In genomic region chr16:18396201-18396600, GRCm38 (mm10) we compare ENCODE assay signal across 9 mouse cellular contexts. TPM values are rescaled to one million over a fixed set of nuclear protein-coding genes. Genes with fewer than 3 reads are reported as not detected.
DNase-seq lines count a peak whose midpoint lies in the region; ATAC-seq lines count a peak whose summit lies in the region.
"Had no signal": no experiment of that assay in that cellular context is flagged by ENCODE, and none has a peak within 500 bp of the region (broad histone marks: within the 10 kb centered on the region; RNA-seq: fewer than 3 reads in every experiment).

No protein-coding gene starts in this region.

- intact Hi-C loops in left cerebral cortex, postnatal 4 days (cut with DNase I) = loop anchor here (5.0 kb wide), 1 partner anchor 44 kb away; no protein-coding TSS in a partner anchor

- H3K4me2 ChIP-seq in heart, embryonic 13.5 days = peak overlapping the region; percentile 90

- peak; percentile 79 for DNase-seq in left cerebral cortex, postnatal 4 days
- no peak for DNase-seq in left cerebral cortex, adult 18-20 months (ENCODE audit: low spot score in 2 of 2)
- DNase-seq in cerebellum, postnatal 10 days = peak; percentile 85 to 89
- DNase-seq in kidney, postnatal 36 days = peak; percentile 72 to 87
- DNase-seq in skeletal muscle tissue, adult 2 months (ENCODE audit: low read depth, low spot score) = peak; percentile 90
- no peak for DNase-seq in spleen, adult 18-20 months

- H3K4me1 ChIP-seq in heart, embryonic 13.5 days = peaks cover 68% of the 10 kb centered on the region

- H3K9me3 ChIP-seq in heart, embryonic 13.5 days = no peaks in the 10 kb centered on the region

- no peak for ATAC-seq in heart, embryonic 13.5 days (ENCODE audit: extremely low read depth, insufficient number of reproducible peaks, low FRiP score, low TSS enrichment)
- no peak for ATAC-seq in erythroblast, adult 5-6 weeks (replicated peaks; ENCODE audit: low FRiP score, poor library complexity, severe bottlenecking)

- peaks cover 39% of the 10 kb centered on the region for H3K36me3 ChIP-seq in heart, embryonic 13.5 days

- H3K9ac ChIP-seq in heart, embryonic 13.5 days = peak overlapping the region; percentile 71

- 43% methylated on average over 2 of the region's 2 CpGs for whole genome bisulfite sequencing in heart, embryonic 13.5 days

- H3K4me3 ChIP-seq in heart, embryonic 13.5 days = no peak overlapping the region
- H3K4me3 ChIP-seq: erythroblast, embryonic 14.5 days had no signal

- no peaks in the 10 kb centered on the region for H3K27me3 ChIP-seq in heart, embryonic 13.5 days (replicated peaks)

- peak overlapping the region; percentile 98 for H3K27ac ChIP-seq in heart, embryonic 13.5 days (replicated peaks)

RNA-seq across cellular contexts. Expression of gene Txnrd2, which starts 30.0 kb away (rescaled TPM):
- total RNA-seq in left cerebral cortex, postnatal 4 days (2021) = 10 to 100 TPM; 22.2 to 24.0 TPM
- total RNA-seq in left cerebral cortex, adult 18-20 months (2021) = 10 to 100 TPM; 19.4 to 21.3 TPM
- polyA plus RNA-seq in heart, embryonic 13.5 days (2015; fragmentation: Nextera tagmentation; extraction: Ambion mirVana) = 34.5 and 37.4 TPM in 2 replicates
- 274 and 358 TPM in 2 replicates for total RNA-seq in erythroblast, adult 5-6 weeks (2015; ENCODE audit: low replicate concordance)
- total RNA-seq in erythroblast, adult 5-6 weeks (2017; ENCODE audit: low replicate concordance) = 493 and 499 TPM in 2 replicates

RNA-seq across cellular contexts. Expression of gene Comt, which starts 30.5 kb away (rescaled TPM):
- total RNA-seq in left cerebral cortex, postnatal 4 days (2021) = 10 to 100 TPM; 55.5 to 57.3 TPM
- total RNA-seq in left cerebral cortex, adult 18-20 months (2021) = 10 to 100 TPM; 90.5 to 91.4 TPM
- 101 and 108 TPM in 2 replicates for polyA plus RNA-seq in heart, embryonic 13.5 days (2015; fragmentation: Nextera tagmentation; extraction: Ambion mirVana)
- 27.9 and 29.9 TPM in 2 replicates for total RNA-seq in erythroblast, adult 5-6 weeks (2015; ENCODE audit: low replicate concordance)
- total RNA-seq in erythroblast, adult 5-6 weeks (2017; ENCODE audit: low replicate concordance) = 26.8 and 29.1 TPM in 2 replicates

RNA-seq across cellular contexts. Expression of gene Arvcf, which starts 48.2 kb away (rescaled TPM):
- total RNA-seq in left cerebral cortex, postnatal 4 days (2021) = 10 to 100 TPM; 74.7 to 80.3 TPM
- 10 to 100 TPM; 40.7 TPM for total RNA-seq in left cerebral cortex, adult 18-20 months (2021)
- 31.8 and 32.0 TPM in 2 replicates for polyA plus RNA-seq in heart, embryonic 13.5 days (2015; fragmentation: Nextera tagmentation; extraction: Ambion mirVana)
- total RNA-seq in erythroblast, adult 5-6 weeks (2015; ENCODE audit: low replicate concordance) = 1.5 and 2.7 TPM in 2 replicates
- 8.7 TPM in 1 of 2 replicates, not detected in the other for total RNA-seq in erythroblast, adult 5-6 weeks (2017; ENCODE audit: low replicate concordance)

RNA-seq across cellular contexts. Expression of gene Tango2, which starts 48.3 kb away (rescaled TPM):
- total RNA-seq in left cerebral cortex, postnatal 4 days (2021) = 10 to 100 TPM; 75.0 to 84.7 TPM
- total RNA-seq in left cerebral cortex, adult 18-20 months (2021) = 100 to 1,000 TPM; 137 to 148 TPM
- 47.9 and 54.3 TPM in 2 replicates for polyA plus RNA-seq in heart, embryonic 13.5 days (2015; fragmentation: Nextera tagmentation; extraction: Ambion mirVana)
- total RNA-seq in erythroblast, adult 5-6 weeks (2015; ENCODE audit: low replicate concordance) = 8.8 and 26.9 TPM in 2 replicates
- 8.8 and 12.1 TPM in 2 replicates for total RNA-seq in erythroblast, adult 5-6 weeks (2017; ENCODE audit: low replicate concordance)

Comparison
In these comparisons a context has a peak if more than half of its experiments do, and no peak if none do; other contexts are left out.
1. DNase-seq: peak in left cerebral cortex, postnatal 4 days (single experiment), cerebellum, postnatal 10 days (2 of 2), kidney, postnatal 36 days (2 of 2) and skeletal muscle tissue, adult 2 months (single experiment); none in left cerebral cortex, adult 18-20 months (0 of 2) and spleen, adult 18-20 months (0 of 2).
2. RNA of gene Txnrd2, which starts 30.0 kb away (total RNA-seq): 274 to 499 TPM in erythroblast, adult 5-6 weeks; 22.2 to 24.0 TPM in left cerebral cortex, postnatal 4 days and 19.4 to 21.3 TPM in left cerebral cortex, adult 18-20 months; every median in the first group is over 10 times any median in the second.
3. RNA of gene Arvcf, which starts 48.2 kb away (total RNA-seq): 74.7 to 80.3 TPM in left cerebral cortex, postnatal 4 days and 40.7 TPM in left cerebral cortex, adult 18-20 months; 1.5 to 8.7 TPM in erythroblast, adult 5-6 weeks; every median in the first group is over 4 times any median in the second.